Comparison of ENCODE assay signal across 31 mouse cellular contexts in the genomic region with DNA sequence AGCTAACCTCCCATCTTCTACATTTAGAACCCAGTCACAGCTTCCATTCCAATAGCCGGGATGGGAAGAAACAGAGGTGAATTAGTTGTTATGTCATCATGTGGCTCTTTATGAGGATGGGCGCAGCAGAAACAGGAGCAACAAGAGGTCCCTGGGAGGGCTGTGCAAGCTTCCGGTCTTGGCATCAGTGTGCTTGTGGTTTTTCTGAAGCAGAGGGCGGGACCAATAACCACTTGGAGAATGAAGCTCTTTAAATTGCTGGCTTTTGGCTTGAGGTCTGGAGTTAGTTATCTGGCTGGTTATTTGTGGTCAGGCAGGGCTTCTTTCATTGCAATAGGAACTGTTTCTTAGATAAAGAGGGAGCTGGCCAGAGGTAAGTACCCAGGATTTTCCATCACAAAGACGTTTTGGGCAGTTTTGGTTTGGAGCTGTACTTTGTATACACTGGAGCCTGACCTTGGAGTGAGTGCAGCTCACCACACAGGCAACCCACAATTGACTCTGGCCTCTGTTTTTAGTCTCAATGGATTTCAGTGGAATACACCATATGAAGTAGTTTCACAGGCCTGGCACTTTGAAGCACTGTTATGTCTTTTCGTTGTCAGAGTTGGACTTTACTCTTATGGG.
DNase-seq lines count a peak whose midpoint lies in the region; ATAC-seq and TF ChIP-seq lines count a peak whose summit lies in the region.
"Had no signal": no experiment of that assay in that cellular context is flagged by ENCODE, and none has a peak within 500 bp of the region (broad histone marks: within the 10 kb centered on the region; RNA-seq: fewer than 3 reads in every experiment).

No protein-coding gene starts in this region.

- H3K9me3 ChIP-seq in embryonic facial prominence, embryonic 13.5 days = no peaks in the 10 kb centered on the region
- no peaks in the 10 kb centered on the region for H3K9me3 ChIP-seq in embryonic facial prominence, embryonic 10.5 days
- H3K9me3 ChIP-seq in liver, embryonic 11.5 days (ENCODE audit: control insufficient read depth, low read length) = no peaks in the 10 kb centered on the region
- H3K9me3 ChIP-seq in liver, embryonic 12.5 days (replicated peaks) = no peaks in the 10 kb centered on the region; the same call in 1 of the 2 replicates
- H3K9me3 ChIP-seq: forebrain, embryonic 10.5 days; heart, embryonic 15.5 days; midbrain, embryonic 10.5 days; midbrain, embryonic 15.5 days; neural tube, embryonic 15.5 days had no signal

- no peak for DNase-seq in embryonic facial prominence, embryonic 10.5 days (ENCODE audit: low spot score)
- peak; percentile 18 for DNase-seq in liver, embryonic 11.5 days (ENCODE audit: low spot score)
- peak; percentile 16 for DNase-seq in forelimb bud, embryonic 11.5 days (ENCODE audit: low read depth, low spot score)
- no peak for DNase-seq in thymus, adult 2 months
- DNase-seq in layer of hippocampus, postnatal 10 days (ENCODE audit: low spot score in 2 of 2) = no peak
- no peak for DNase-seq in kidney, adult 2 months
- DNase-seq: adrenal gland, postnatal 36 days; cerebellum, adult 18-20 months; cerebellum, postnatal 10 days; heart, postnatal 36 days; kidney, adult 18-20 months; kidney, postnatal 4 days; layer of hippocampus, postnatal 36 days; liver, postnatal 0 days; retina, postnatal 1 day; right cerebral cortex, postnatal 14 days; spleen, adult 18-20 months; thymus, postnatal 25 days had no signal

- ATAC-seq in embryonic facial prominence, embryonic 13.5 days (ENCODE audit: insufficient number of reproducible peaks, insufficient read depth, low FRiP score, low TSS enrichment, low read depth) = peak; percentile 18; the same call in 1 of the 2 replicates
- no peak for ATAC-seq in liver, embryonic 11.5 days (replicated peaks; ENCODE audit: low FRiP score)
- no peak for ATAC-seq in liver, embryonic 12.5 days
- ATAC-seq: forebrain, embryonic 16.5 days; liver, postnatal 0 days; lung, postnatal 0 days; midbrain, embryonic 15.5 days; Patski had no signal

- no peak overlapping the region for H3K9ac ChIP-seq in embryonic facial prominence, embryonic 13.5 days
- H3K9ac ChIP-seq in liver, embryonic 11.5 days (ENCODE audit: low read depth, low read length) = no peak overlapping the region
- H3K9ac ChIP-seq in liver, embryonic 12.5 days = no peak overlapping the region
- H3K9ac ChIP-seq: heart, embryonic 15.5 days; hindbrain, embryonic 14.5 days; liver, postnatal 0 days; midbrain, embryonic 15.5 days; neural tube, embryonic 15.5 days had no signal

- 36% methylated on average over 6 of the region's 6 CpGs for WGBS in embryonic facial prominence, embryonic 13.5 days
- 69% methylated on average over 6 of the region's 6 CpGs for WGBS in embryonic facial prominence, embryonic 10.5 days
- 59% methylated on average over 6 of the region's 6 CpGs for WGBS in liver, embryonic 11.5 days
- 47% methylated on average over 6 of the region's 6 CpGs for WGBS in liver, embryonic 12.5 days (ENCODE audit: insufficient replicate concordance)
- 35% methylated on average over 6 of the region's 6 CpGs for WGBS in thymus, adult 2 months
- 76% methylated on average over 6 of the region's 6 CpGs for WGBS in kidney, adult 2 months

- no peak overlapping the region for H3K4me3 ChIP-seq in embryonic facial prominence, embryonic 13.5 days
- no peak overlapping the region for H3K4me3 ChIP-seq in embryonic facial prominence, embryonic 10.5 days
- H3K4me3 ChIP-seq in liver, embryonic 11.5 days (ENCODE audit: low read depth, low read length) = no peak overlapping the region
- H3K4me3 ChIP-seq in liver, embryonic 12.5 days = no peak overlapping the region
- H3K4me3 ChIP-seq in thymus, adult 2 months (ENCODE audit: control insufficient read depth, insufficient read depth, low read length) = no peak overlapping the region
- H3K4me3 ChIP-seq in kidney, adult 2 months (ENCODE audit: insufficient read depth, low read depth, low read length) = no peak overlapping the region
- H3K4me3 ChIP-seq: forebrain, embryonic 10.5 days; heart, embryonic 15.5 days; midbrain, embryonic 10.5 days; midbrain, embryonic 15.5 days; neural tube, embryonic 15.5 days had no signal

- H3K27me3 ChIP-seq in embryonic facial prominence, embryonic 13.5 days = no peaks in the 10 kb centered on the region
- H3K27me3 ChIP-seq in embryonic facial prominence, embryonic 10.5 days (replicated peaks; ENCODE audit: low read depth, poor library complexity, severe bottlenecking) = no peaks in the 10 kb centered on the region
- no peaks in the 10 kb centered on the region for H3K27me3 ChIP-seq in liver, embryonic 11.5 days (replicated peaks; ENCODE audit: control insufficient read depth, insufficient read depth, low read length)
- no peaks in the 10 kb centered on the region for H3K27me3 ChIP-seq in liver, embryonic 12.5 days (replicated peaks)
- no peaks in the 10 kb centered on the region for H3K27me3 ChIP-seq in thymus, adult 2 months (ENCODE audit: control insufficient read depth, insufficient read depth, low read length)
- no peaks in the 10 kb centered on the region for H3K27me3 ChIP-seq in kidney, adult 2 months (replicated peaks; ENCODE audit: control insufficient read depth, insufficient read depth, low read length)
- H3K27me3 ChIP-seq: heart, embryonic 15.5 days; midbrain, embryonic 15.5 days; neural tube, embryonic 15.5 days; Patski had no signal

- no peaks in the 10 kb centered on the region for H3K36me3 ChIP-seq in embryonic facial prominence, embryonic 13.5 days
- H3K36me3 ChIP-seq in embryonic facial prominence, embryonic 10.5 days (replicated peaks) = no peaks in the 10 kb centered on the region
- H3K36me3 ChIP-seq in liver, embryonic 11.5 days (ENCODE audit: control insufficient read depth, insufficient read depth, low read length) = no peaks in the 10 kb centered on the region
- H3K36me3 ChIP-seq in liver, embryonic 12.5 days = no peaks in the 10 kb centered on the region
- H3K36me3 ChIP-seq in thymus, adult 2 months (ENCODE audit: control insufficient read depth, insufficient read depth, low read length) = no peaks in the 10 kb centered on the region
- H3K36me3 ChIP-seq in kidney, adult 2 months (ENCODE audit: control insufficient read depth, insufficient read depth, low read length) = no peaks in the 10 kb centered on the region
- H3K36me3 ChIP-seq: forebrain, embryonic 10.5 days; G1E; heart, embryonic 15.5 days; midbrain, embryonic 10.5 days; midbrain, embryonic 15.5 days; neural tube, embryonic 15.5 days had no signal

- no peak for TF ChIP-seq CTCF in thymus, adult 2 months (IDR thresholded peaks at IDR 0.05; ENCODE audit: borderline replicate concordance, control insufficient read depth, extremely low read depth, insufficient read depth, low read length, poor library complexity)
- no peak for TF ChIP-seq CTCF in kidney, adult 2 months (conservative IDR thresholded peaks at IDR 0.05; ENCODE audit: insufficient read depth, insufficient read length, low read depth, low read length)

- no peak overlapping the region for H3K27ac ChIP-seq in embryonic facial prominence, embryonic 13.5 days
- H3K27ac ChIP-seq in embryonic facial prominence, embryonic 10.5 days (replicated peaks) = no peak overlapping the region
- H3K27ac ChIP-seq in liver, embryonic 11.5 days (ENCODE audit: low read depth, low read length) = no peak overlapping the region
- H3K27ac ChIP-seq in liver, embryonic 12.5 days = no peak overlapping the region
- no peak overlapping the region for H3K27ac ChIP-seq in thymus, adult 2 months (ENCODE audit: control insufficient read depth, insufficient read depth, low read length)
- no peak overlapping the region for H3K27ac ChIP-seq in kidney, adult 2 months (ENCODE audit: insufficient read depth, low read depth, low read length)
- H3K27ac ChIP-seq: forebrain, embryonic 10.5 days; heart, embryonic 15.5 days; hindbrain, embryonic 14.5 days; macrophage; midbrain, embryonic 10.5 days; midbrain, embryonic 15.5 days; neural tube, embryonic 15.5 days had no signal

- no peak for TF ChIP-seq POLR2A in thymus, adult 2 months (IDR thresholded peaks at IDR 0.05; ENCODE audit: control insufficient read depth, extremely low read depth, insufficient read depth, low read length, poor library complexity)
- no peak for TF ChIP-seq POLR2A in kidney, adult 2 months (IDR thresholded peaks at IDR 0.05; ENCODE audit: low read depth, low read length)

- peaks cover 11% of the 10 kb centered on the region; the same call in 1 of the 2 replicates for H3K4me1 ChIP-seq in embryonic facial prominence, embryonic 13.5 days
- peaks cover 24% of the 10 kb centered on the region for H3K4me1 ChIP-seq in embryonic facial prominence, embryonic 10.5 days
- no peaks in the 10 kb centered on the region for H3K4me1 ChIP-seq in liver, embryonic 11.5 days (replicated peaks; ENCODE audit: control insufficient read depth, insufficient read depth, low read length)
- H3K4me1 ChIP-seq in liver, embryonic 12.5 days = no peaks in the 10 kb centered on the region
- no peaks in the 10 kb centered on the region for H3K4me1 ChIP-seq in thymus, adult 2 months (replicated peaks; ENCODE audit: control insufficient read depth, insufficient read depth, low read length)
- no peaks in the 10 kb centered on the region for H3K4me1 ChIP-seq in kidney, adult 2 months (ENCODE audit: control insufficient read depth, insufficient read depth, low read length)
- H3K4me1 ChIP-seq: forebrain, embryonic 10.5 days; midbrain, embryonic 10.5 days; midbrain, embryonic 15.5 days had no signal

- H3K4me2 ChIP-seq in embryonic facial prominence, embryonic 13.5 days = no peak overlapping the region
- H3K4me2 ChIP-seq in liver, embryonic 11.5 days = no peak overlapping the region
- no peak overlapping the region for H3K4me2 ChIP-seq in liver, embryonic 12.5 days
- H3K4me2 ChIP-seq: heart, embryonic 15.5 days; hindbrain, embryonic 14.5 days; midbrain, embryonic 15.5 days; neural tube, embryonic 15.5 days had no signal

Comparison
In these comparisons a context has a peak if more than half of its experiments do, and no peak if none do; other contexts are left out.
1. DNase-seq: peak in liver, embryonic 11.5 days (single experiment) and forelimb bud, embryonic 11.5 days (single experiment); none in embryonic facial prominence, embryonic 10.5 days (single experiment), thymus, adult 2 months (single experiment), layer of hippocampus, postnatal 10 days (0 of 2) and kidney, adult 2 months (single experiment).